Mouse (Mus musculus): ENCODE measurements around the gene Umod. TPM values are rescaled to one million over a fixed set of nuclear protein-coding genes. Genes with fewer than 3 reads are reported as not detected.

Gene Umod
- polyA plus RNA-seq (2016; fragmentation: Nextera tagmentation; extraction: Ambion mirVana) = not detected in 2 replicates

DNA sequence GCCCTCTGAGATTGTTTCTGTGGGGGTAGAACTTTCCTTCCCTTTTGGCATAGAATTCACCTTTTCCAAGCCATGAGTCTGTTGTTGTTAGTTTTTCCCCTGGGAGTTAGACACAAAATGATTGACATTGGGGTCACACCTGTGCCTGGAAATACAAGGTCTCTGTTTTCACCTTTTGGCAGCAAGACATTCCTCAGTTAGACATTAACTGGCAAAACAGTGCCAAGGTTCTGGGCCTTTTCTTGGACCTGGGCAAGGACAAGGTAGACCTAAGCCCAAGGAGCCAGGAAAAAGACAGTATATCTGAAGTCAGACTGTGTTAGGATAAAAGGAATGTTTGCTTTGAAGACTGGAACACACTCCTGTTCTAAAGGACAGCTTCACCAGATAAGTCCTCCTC, at the start of gene Umod:
Umod (minus strand) TSS at position 27 of the 400 bp plus-strand sequence.
- no peak within 1 kb of the TSS for H3K4me3 ChIP-seq

DNA sequence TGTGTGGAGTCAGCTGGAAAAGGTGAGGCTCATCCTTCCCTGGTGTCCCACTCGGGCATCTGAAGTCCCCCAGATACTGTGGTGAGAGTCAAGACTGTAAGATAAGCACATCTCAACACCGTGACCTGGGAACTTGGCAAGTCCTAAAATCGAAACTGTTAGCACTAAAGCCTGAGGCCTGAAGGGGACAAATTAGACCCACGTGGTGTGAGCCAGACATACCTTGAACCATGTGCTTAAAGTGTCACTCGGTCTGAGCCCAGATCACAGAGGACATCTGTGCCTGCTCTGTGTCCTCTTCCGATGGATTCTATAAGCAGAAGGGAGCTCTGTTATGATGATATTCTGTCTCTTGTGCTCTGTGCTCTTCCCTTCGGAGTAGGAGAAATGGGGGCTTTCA, 49.5 kb upstream of the Umod start:
- Histone ChIP-seq H3K9ac (no peak overlapping the region), H3K4me1 (no peaks in the 10 kb centered on the region), H3K36me3 (no peaks in the 10 kb centered on the region), H3K27me3 (no peaks in the 10 kb centered on the region), H3K27ac (no peak overlapping the region), H3K4me3 (no peak overlapping the region), H3K4me2 (replicated peaks) (no peak overlapping the region), H3K9me3 (no peaks in the 10 kb centered on the region)
- ATAC-seq (ENCODE audit: insufficient number of reproducible peaks, insufficient read depth, low FRiP score, low TSS enrichment) = no peak
- WGBS = 70% methylated on average over 7 of the region's 7 CpGs

More for the DNA sequence above, at the start of gene Umod:
- Histone ChIP-seq H3K9me3 (no peaks in the 10 kb centered on the region), H3K27me3 (no peaks in the 10 kb centered on the region), H3K27ac (no peak within 1 kb of the TSS), H3K4me2 (replicated peaks) (no peak within 1 kb of the TSS), H3K9ac (no peak within 1 kb of the TSS), H3K36me3 (no peaks in the 10 kb centered on the region), H3K4me1 (no peaks in the 10 kb centered on the region)
- no peak for ATAC-seq (ENCODE audit: insufficient number of reproducible peaks, insufficient read depth, low FRiP score, low TSS enrichment)

- no peak overlapping the region for H3K4me2 ChIP-seq (replicated peaks)
- no peak for ATAC-seq (ENCODE audit: insufficient number of reproducible peaks, insufficient read depth, low FRiP score, low TSS enrichment)
- no peak overlapping the region for H3K27ac ChIP-seq
- no peaks in the 10 kb centered on the region for H3K27me3 ChIP-seq
- no peaks in the 10 kb centered on the region for H3K36me3 ChIP-seq
- WGBS = 70% methylated on average over 2 of the region's 2 CpGs
- no peaks in the 10 kb centered on the region for H3K4me1 ChIP-seq
- no peaks in the 10 kb centered on the region for H3K9me3 ChIP-seq
- H3K4me3 ChIP-seq = no peak overlapping the region
- no peak overlapping the region for H3K9ac ChIP-seq
Measured at GRCm38 (mm10) chr7:119527548-119527947, 48.5 kb upstream of the Umod start.

- H3K27me3 ChIP-seq = no peaks in the 10 kb centered on the region
- H3K4me2 ChIP-seq (replicated peaks) = no peak overlapping the region
- no peak for ATAC-seq (ENCODE audit: insufficient number of reproducible peaks, insufficient read depth, low FRiP score, low TSS enrichment)
- WGBS = 89% methylated on average over 1 of the region's 1 CpGs
- H3K4me1 ChIP-seq = no peaks in the 10 kb centered on the region
- no peaks in the 10 kb centered on the region for H3K36me3 ChIP-seq
- no peak overlapping the region for H3K9ac ChIP-seq
- no peaks in the 10 kb centered on the region for H3K9me3 ChIP-seq
- no peak overlapping the region for H3K27ac ChIP-seq
- no peak overlapping the region for H3K4me3 ChIP-seq
Measured at GRCm38 (mm10) chr7:119527135-119527534, 48.1 kb upstream of the Umod start.

GRCm38 (mm10) chr7:119526486-119526885, 47.4 kb upstream of the Umod start:
- no peak overlapping the region for H3K27ac ChIP-seq
- 71% methylated on average over 13 of the region's 13 CpGs for WGBS

GRCm38 (mm10) chr7:119525881-119526281, 46.8 kb upstream of the Umod start:
- Histone ChIP-seq H3K4me2 (replicated peaks) (no peak overlapping the region), H3K27me3 (no peaks in the 10 kb centered on the region), H3K9me3 (no peaks in the 10 kb centered on the region), H3K27ac (no peak overlapping the region), H3K4me1 (no peaks in the 10 kb centered on the region), H3K36me3 (no peaks in the 10 kb centered on the region), H3K4me3 (no peak overlapping the region), H3K9ac (no peak overlapping the region)
- no peak for ATAC-seq (ENCODE audit: insufficient number of reproducible peaks, insufficient read depth, low FRiP score, low TSS enrichment)
- WGBS = 43% methylated on average over 2 of the region's 2 CpGs

More at GRCm38 (mm10) chr7:119526486-119526885, 47.4 kb upstream of the Umod start:
- Histone ChIP-seq H3K9me3 (no peaks in the 10 kb centered on the region), H3K4me3 (no peak overlapping the region), H3K4me1 (no peaks in the 10 kb centered on the region), H3K9ac (no peak overlapping the region), H3K4me2 (replicated peaks) (no peak overlapping the region), H3K36me3 (no peaks in the 10 kb centered on the region), H3K27me3 (no peaks in the 10 kb centered on the region)
- no peak for ATAC-seq (ENCODE audit: insufficient number of reproducible peaks, insufficient read depth, low FRiP score, low TSS enrichment)

- WGBS = 70% methylated on average over 4 of the region's 4 CpGs
- ATAC-seq (ENCODE audit: insufficient number of reproducible peaks, insufficient read depth, low FRiP score, low TSS enrichment) = no peak
- H3K9ac ChIP-seq = no peak within 1 kb of the TSS
- H3K4me2 ChIP-seq (replicated peaks) = no peak within 1 kb of the TSS
- no peaks in the 10 kb centered on the region for H3K36me3 ChIP-seq
- no peaks in the 10 kb centered on the region for H3K9me3 ChIP-seq
- no peak within 1 kb of the TSS for H3K4me3 ChIP-seq
- H3K27me3 ChIP-seq = no peaks in the 10 kb centered on the region
- no peaks in the 10 kb centered on the region for H3K4me1 ChIP-seq
- H3K27ac ChIP-seq = no peak within 1 kb of the TSS
Measured at GRCm38 (mm10) chr7:119523389-119523788, 44.3 kb upstream of the Umod start, which contains the start of gene Pdilt. Pdilt (minus strand) TSS chr7:119523489.

- no peak for ATAC-seq (ENCODE audit: insufficient number of reproducible peaks, insufficient read depth, low FRiP score, low TSS enrichment)
- Histone ChIP-seq H3K27ac (no peak overlapping the region), H3K4me3 (no peak overlapping the region), H3K9ac (no peak overlapping the region), H3K4me1 (no peaks in the 10 kb centered on the region), H3K27me3 (no peaks in the 10 kb centered on the region), H3K9me3 (no peaks in the 10 kb centered on the region), H3K36me3 (no peaks in the 10 kb centered on the region), H3K4me2 (replicated peaks) (no peak overlapping the region)
- WGBS = 65% methylated on average over 1 of the region's 1 CpGs
Measured at GRCm38 (mm10) chr7:119522385-119522784, 43.3 kb upstream of the Umod start.

DNA sequence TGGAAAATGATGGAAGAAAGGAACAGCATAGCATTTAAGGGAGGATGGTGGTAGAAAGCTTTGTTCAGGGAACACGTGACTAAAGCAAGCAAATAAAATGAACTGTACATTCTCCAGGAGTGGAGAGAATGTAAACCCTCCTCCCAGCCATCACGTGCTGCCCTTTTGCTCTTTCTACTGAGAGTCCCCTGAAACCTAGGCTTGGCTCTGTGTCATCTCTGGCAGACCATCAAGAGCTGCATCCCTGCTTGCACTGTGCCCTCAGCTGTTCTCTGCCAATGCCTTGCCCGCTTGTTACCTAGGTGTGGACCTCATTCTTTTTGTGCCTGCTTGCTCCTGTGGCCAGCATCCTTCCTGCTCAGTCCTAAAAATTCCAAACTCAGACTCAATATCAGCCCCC, 42.7 kb upstream of the Umod start:
- H3K27ac ChIP-seq = no peak overlapping the region
- H3K9ac ChIP-seq = no peak overlapping the region
- H3K4me2 ChIP-seq (replicated peaks) = no peak overlapping the region
- no peaks in the 10 kb centered on the region for H3K36me3 ChIP-seq
- no peak for ATAC-seq (ENCODE audit: insufficient number of reproducible peaks, insufficient read depth, low FRiP score, low TSS enrichment)
- H3K9me3 ChIP-seq = no peaks in the 10 kb centered on the region
- H3K27me3 ChIP-seq = no peaks in the 10 kb centered on the region
- H3K4me3 ChIP-seq = no peak overlapping the region
- H3K4me1 ChIP-seq = no peaks in the 10 kb centered on the region
- 83% methylated on average over 3 of the region's 3 CpGs for WGBS

- H3K4me3 ChIP-seq = no peak overlapping the region
- no peak overlapping the region for H3K27ac ChIP-seq
- ATAC-seq (ENCODE audit: insufficient number of reproducible peaks, insufficient read depth, low FRiP score, low TSS enrichment) = no peak
- no peaks in the 10 kb centered on the region for H3K9me3 ChIP-seq
- H3K4me2 ChIP-seq (replicated peaks) = no peak overlapping the region
- no peaks in the 10 kb centered on the region for H3K27me3 ChIP-seq
- no peaks in the 10 kb centered on the region for H3K36me3 ChIP-seq
- no peaks in the 10 kb centered on the region for H3K4me1 ChIP-seq
- 44% methylated on average over 5 of the region's 5 CpGs for WGBS
- no peak overlapping the region for H3K9ac ChIP-seq
Measured at GRCm38 (mm10) chr7:119519654-119520053, 40.6 kb upstream of the Umod start.

- 74% methylated on average over 5 of the region's 5 CpGs for WGBS
Measured at GRCm38 (mm10) chr7:119519163-119519562, 40.1 kb upstream of the Umod start, which contains the start of gene Acsm5. Acsm5 (plus strand) TSS chr7:119519463.

DNA sequence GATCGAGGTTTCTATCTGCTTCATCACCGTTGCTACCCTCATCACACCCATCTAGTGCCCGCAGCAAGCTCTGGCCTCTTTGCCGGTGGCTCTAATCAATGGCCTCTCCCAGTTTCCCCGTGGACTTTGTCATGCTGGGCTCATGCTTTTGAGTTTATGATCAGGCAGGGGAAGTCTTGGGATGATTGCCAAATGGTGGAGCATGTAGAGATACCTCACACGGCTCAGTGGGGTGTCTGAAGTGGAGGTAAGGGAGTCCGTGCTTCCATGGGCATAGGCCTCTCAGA, 37.1 kb upstream of the Umod start:
- Histone ChIP-seq H3K4me3 (no peak overlapping the region), H3K36me3 (no peaks in the 10 kb centered on the region), H3K9me3 (no peaks in the 10 kb centered on the region), H3K4me1 (no peaks in the 10 kb centered on the region), H3K9ac (no peak overlapping the region), H3K4me2 (replicated peaks) (no peak overlapping the region), H3K27me3 (no peaks in the 10 kb centered on the region), H3K27ac (no peak overlapping the region)
- 84% methylated on average over 7 of the region's 7 CpGs for WGBS
- ATAC-seq (ENCODE audit: insufficient number of reproducible peaks, insufficient read depth, low FRiP score, low TSS enrichment) = no peak

More at GRCm38 (mm10) chr7:119519163-119519562, 40.1 kb upstream of the Umod start, which contains the start of gene Acsm5:
- H3K4me2 ChIP-seq (replicated peaks) = no peak within 1 kb of the TSS
- no peak for ATAC-seq (ENCODE audit: insufficient number of reproducible peaks, insufficient read depth, low FRiP score, low TSS enrichment)
- no peak within 1 kb of the TSS for H3K27ac ChIP-seq
- no peaks in the 10 kb centered on the region for H3K9me3 ChIP-seq
- no peaks in the 10 kb centered on the region for H3K4me1 ChIP-seq
- H3K27me3 ChIP-seq = no peaks in the 10 kb centered on the region
- H3K36me3 ChIP-seq = no peaks in the 10 kb centered on the region
- no peak within 1 kb of the TSS for H3K4me3 ChIP-seq
- H3K9ac ChIP-seq = no peak within 1 kb of the TSS

Measured in embryonic facial prominence, embryonic 12.5 days (tissue).